Mouse (Mus musculus) urinary bladder, postnatal 14 days (tissue): ENCODE results near the gene Tha1.

ENCODE experiments used
- DNase-seq: peaks from one replicate; pipeline ENCODE4 v3.0.0; 2021; ENCODE audit warnings: low spot score

The Tha1 gene

GRCm38 (mm10) chr11:117881787-117882186 is 8.5 kb upstream of the Tha1 start:
- peak; percentile 74 for DNase-seq

DNA sequence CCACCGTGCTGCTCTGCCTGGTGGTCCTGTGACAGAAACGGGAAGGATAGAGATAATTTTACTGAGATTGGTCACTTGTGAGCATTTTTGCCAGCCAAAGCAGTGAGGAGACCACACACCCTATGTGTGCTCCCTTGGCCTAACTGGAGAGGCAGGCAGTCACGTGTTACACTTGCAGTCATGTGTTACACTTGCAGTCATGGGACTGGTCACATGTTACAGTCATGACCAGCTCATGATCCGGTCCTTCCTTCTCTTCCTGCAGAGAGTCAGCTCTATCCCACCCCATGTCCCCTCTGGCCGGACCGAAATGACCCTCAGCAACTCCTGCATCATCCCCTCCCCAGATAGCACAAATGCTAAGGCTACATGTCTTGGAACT is 7.7 kb upstream of the Tha1 start:
- no peak for DNase-seq

DNA sequence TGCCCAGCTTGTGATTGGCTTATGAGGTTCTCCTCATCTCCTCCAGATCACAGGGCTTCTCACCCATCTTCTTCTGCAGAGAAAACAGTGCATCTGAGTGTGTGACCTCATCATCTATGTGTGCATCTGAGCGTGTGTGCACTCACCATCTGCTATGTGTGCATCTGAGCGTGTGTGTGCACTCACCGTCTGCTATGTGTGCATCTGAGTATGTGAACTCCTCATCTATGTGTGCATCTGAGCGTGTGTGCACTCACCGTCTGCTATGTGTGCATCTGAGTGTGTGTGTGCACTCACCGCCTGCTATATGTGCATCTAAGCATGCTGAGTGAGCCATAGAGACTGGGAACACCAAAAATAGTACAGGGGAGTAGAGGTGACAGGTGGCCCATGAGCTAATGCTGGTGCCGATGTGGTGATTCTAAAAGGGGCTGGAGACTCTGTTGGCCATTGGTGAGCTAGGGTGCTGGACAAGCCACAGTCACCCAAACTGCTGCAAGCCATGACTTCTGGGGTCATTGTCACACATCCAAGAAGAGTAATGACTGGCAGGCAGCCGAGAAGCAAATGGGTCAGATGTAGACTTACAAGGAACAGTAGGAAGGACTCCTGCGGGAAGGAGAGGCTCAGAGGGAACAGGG is 7.2 kb upstream of the Tha1 start:
- no peak for DNase-seq

DNA sequence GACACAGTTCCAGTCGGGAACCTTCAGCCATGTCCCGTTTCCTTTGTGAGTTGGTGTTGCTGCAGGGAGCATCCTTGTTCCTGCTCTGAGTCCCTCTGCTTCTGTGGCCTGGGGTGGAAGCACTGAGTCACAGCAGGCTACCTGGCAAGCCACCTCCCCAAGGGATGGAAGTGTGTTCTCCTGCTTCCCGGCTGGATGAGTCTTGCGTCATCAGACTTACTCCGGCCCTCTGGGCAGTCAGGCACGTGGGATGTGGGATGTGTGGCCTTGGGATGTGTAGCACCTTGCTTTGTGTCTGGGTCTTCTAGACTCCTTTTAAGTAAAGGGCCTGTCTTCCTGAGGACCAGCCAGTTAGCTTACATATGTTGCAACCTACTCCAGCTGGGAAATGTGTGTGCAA is 6.4 kb upstream of the Tha1 start:
- no peak for DNase-seq

DNA sequence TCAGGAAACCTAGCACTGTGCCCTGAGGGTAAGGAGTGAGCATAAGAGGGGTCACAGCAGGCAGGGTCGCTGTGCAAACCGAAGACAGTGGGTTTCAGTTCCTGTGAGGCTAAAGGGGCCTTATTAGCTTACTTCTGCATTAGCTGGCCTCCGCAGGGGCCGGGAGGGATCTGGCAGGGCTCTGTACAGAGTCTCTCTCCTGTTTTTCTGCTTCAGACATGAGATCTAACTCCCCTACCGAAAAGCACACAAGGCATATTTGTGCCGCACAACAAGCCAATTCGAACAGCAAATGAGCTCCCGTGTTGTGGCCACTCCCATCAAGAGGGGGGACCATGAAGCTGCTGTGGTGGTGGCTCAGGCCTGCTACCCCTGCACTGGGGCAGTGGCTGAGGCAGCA is 5.6 kb upstream of the Tha1 start:
- DNase-seq = no peak

DNA sequence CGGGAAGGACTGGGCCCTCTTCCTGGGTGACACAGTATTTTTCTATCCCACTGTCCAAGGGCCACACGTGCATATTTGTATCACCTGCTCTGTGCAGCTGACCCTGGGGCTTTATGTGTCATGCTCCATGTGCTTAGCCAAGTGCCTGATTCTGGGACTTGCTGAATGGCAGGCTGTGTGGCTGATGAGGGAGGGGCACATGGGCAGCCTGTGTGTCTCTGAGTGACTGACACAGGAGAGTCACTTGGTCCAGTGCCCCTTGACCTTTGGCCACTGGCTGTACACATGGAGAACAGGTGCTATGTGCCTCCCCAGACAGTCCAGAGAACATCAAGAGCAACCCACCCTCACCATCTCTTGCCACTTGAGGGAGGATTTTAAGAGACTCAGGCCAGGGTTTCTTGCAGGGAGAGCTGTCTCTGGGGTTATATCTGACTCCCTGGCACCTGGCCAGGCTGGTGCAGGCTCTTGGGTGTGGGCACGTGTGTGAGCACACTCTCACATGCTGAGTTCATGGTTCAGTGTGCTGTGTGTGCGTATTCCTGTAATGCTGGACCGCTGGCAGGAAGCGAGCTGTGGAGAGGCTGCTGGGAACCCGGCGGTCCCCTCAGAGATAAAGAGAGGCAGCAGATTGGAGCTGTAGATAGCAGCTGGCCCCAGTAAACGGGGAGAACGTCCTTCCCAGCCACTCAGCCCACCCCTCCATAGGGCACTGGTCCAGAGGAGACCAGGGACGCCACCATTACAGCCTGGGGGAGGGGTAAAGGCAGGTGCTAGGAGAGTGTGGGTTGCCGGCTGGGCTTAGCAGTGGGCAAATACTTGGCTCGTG is 4.8 kb upstream of the Tha1 start:
- DNase-seq = no peak

DNA sequence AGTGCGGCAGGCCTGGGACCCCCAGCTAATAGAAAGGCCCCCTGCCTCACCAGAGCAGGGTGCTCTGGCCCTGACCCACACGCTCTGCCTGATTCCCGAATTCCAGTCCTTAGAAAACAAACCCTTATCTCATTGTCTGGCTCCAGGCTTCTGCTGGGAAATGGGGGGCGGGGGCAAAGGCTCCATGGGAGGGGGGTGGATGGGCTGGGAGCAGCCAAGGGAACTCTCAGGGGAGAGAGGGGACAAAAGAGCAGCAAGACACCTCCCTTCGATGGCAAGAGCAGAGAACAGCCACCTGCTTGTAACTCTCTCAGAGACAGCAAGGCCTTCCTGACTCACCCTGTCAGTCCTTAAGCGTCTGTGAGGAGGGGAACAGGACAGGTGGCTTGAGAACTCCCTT is 2.4 kb upstream of the Tha1 start:
- no peak for DNase-seq

DNA sequence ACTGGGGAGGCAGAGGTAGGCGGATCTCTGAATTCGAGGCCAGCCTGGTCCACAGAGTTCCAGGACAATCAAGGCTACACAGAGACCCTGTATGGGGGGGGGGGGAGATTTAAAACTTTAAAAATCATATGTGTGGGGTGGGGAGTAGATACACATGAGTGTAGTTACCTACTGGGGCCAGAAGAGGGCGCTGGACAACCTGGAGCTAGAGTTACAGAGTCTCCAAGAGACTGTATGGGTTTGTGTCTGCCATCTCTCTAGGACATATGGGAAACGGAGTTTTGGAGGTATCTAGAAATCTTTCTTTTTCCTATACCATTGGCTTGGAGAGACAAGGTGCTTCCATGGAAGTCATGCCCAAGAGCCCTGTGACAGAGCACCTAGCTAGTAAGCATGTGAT is 1.1 kb upstream of the Tha1 start:
- DNase-seq = no peak

GRCm38 (mm10) chr11:117871911-117872584 is 1.2 kb downstream of the Tha1 start:
- DNase-seq = no peak

GRCm38 (mm10) chr11:117871376-117871775 is 1.9 kb downstream of the Tha1 start:
- no peak for DNase-seq

GRCm38 (mm10) chr11:117870688-117871365 is 2.5 kb downstream of the Tha1 start:
- DNase-seq = peak; percentile 68

GRCm38 (mm10) chr11:117865988-117866387 is 7.3 kb downstream of the Tha1 start:
- no peak for DNase-seq

GRCm38 (mm10) chr11:117864805-117865204 is 8.5 kb downstream of the Tha1 start:
- no peak for DNase-seq

DNA sequence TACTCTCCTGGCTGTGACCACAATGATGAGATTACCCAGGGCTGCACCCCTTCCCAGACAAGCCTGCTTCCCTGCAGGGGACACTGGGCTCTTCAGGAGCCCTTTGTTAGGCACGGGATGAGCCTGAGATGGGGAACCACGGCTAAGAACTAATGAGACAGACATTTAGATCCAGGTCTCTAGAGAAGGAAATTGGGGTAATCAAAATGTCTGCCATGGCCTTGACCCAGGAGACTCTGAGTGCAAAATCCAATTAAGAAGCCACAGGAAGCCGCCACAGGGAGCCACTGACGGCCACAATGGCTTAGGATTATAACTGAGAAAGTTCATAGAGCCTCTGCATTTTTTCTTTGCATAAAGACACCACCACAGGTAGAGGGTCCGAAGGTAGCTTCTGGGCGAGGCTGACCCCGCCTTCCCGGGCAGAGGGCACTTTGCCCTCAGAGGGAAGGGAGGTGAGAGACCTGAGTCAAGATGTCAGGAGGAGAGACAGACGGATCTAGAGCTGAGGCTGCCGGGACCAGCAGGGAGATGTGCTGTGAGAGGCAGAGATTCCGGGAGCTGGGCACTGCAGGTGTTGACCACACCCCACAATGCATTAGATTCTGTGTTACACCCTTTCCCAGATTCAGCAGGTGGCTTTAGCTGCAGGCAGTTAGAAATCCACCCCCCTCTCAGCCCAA is 10.0 kb downstream of the Tha1 start:
- no peak for DNase-seq

DNA sequence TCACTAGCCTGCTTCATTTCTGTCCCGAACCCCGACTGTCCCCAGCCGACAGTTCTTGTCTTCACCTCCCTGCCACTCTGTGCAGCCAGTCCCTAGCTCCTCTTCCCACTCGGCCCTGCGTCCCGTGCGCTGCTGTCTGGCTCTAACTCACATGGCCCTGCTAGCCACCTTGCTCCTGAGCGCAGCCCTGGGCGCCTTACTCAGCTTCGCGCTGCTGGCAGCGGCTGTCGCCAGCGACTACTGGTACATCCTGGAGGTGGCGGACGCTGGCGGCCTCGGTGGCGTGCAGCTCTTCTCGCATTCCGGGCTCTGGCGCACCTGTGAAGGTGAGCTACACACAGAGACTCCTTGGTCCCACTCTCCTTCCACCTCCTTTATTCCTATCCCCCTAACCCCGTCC is 12.7 kb downstream of the Tha1 start, which contains the start of gene Tmem235:
TSS of gene Tmem235 (plus strand) at position 152 of the 400 bp plus-strand sequence.
- no peak for DNase-seq

DNA sequence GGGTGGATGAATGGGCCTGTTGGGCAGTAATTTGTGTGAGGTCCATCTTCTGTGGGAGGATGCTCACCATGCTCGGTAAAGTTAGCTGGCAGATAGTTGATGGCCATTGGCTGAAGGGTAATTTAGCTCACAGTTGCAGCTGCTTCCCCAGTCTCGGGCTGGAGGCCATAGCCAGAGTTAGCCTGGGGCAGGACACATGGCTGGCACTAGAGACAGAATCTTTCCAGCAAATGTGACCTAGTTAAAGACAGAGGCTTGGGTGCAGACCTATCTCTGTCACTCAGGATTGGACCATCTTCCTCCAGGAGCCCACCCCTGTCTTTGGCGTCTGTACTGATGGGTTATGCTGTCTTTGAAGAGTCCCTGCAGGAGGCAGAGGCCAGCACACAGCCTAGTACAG is 14.9 kb downstream of the Tha1 start:
- no peak for DNase-seq

DNA sequence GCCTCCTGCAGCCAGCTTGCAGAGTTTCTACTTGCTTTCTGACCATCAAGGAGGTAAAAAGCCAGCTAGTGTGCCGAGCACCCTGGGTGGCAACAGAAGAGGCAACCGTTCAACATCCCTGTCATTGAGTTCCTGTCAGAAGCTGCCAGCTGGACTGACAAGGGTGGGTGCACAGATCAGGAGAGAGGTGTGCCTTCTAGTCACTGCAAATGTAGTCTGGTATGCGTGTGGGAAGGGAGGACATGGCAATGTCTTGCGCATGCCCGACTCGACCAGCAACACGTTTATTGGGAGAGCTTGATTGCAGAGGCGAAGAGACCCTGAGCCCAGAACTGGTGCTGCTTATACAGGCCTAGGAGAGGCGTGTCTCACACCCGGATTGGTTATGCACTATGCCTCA is 15.8 kb downstream of the Tha1 start:
- no peak for DNase-seq

DNA sequence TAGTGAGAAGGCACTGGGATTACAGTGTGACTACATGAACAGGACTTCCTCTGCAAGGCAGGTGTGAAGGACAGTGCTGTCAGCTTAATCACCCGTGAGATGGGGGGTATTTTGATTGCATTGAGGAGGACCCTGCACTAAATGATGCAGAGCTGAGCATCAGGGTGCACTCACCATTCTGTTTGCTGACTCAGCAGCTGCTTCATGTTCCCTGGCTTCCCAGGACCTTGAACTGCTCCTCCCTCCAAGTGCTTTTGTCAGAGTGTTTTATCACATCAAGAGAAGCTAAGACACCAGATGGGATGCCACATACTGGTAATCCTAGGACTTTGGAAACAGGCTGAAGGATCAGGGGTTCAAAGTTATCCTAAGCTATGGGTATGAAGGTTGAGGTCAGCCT is 17.3 kb downstream of the Tha1 start:
- DNase-seq = no peak

DNA sequence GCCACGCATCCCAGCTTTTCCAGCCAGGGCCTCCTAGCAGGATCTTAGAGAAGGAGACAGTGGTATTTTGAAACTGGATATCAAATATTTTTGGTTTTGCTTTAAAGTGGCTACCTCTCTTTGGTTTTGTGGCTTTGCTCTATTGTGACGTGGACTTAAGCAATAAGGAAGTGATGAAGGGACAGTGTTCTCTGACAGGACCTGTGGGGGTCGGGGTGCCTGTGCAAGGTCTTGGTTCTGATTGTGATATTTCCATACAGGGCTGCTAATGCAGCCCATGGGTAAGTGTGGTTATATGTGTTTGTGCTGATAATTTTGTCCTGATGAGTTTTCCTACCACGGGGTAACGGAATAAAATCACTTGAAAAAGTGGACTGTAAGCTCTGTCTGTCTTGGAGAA is 17.9 kb downstream of the Tha1 start:
- DNase-seq = no peak

DNA sequence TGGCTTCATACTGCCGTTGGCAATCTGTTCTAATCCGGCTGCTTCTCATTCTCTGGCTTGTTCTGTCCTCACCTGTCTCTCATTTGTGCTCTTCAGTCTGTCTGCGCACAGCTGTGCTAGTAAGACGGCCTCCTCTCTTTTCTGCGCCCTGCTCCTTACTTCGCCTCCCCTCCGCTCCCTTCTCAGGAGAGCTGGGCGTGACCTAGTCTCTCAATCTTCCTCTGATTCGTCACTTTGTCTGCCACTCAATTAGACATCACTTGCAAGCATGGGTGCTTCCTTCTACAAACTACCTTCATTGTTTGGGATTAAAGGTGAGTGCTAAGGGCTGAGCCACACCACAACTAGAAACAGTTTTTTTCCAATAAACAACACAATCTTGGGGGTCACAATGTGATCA is 19.0 kb downstream of the Tha1 start:
- DNase-seq = no peak

GRCm38 (mm10) chr11:117852875-117853274 is 20.4 kb downstream of the Tha1 start:
- DNase-seq = no peak
